Mouse (Mus musculus) ES-Bruce4 (cell line): ENCODE measurements around the gene Dhcr24.
A peak's percentile ranks its signal among the peaks of the same experiment; 100 is the strongest.

Experiments used
- CTCF ChIP-seq: IDR thresholded peaks from one replicate; pipeline ENCODE4 v1.8.1; 2011; ENCODE audit warnings: low read depth, low read length
- EP300 ChIP-seq: IDR thresholded peaks from 2 replicates; pipeline ENCODE4 v1.6.1; 2011; ENCODE audit warnings: low read depth, low read length; ENCODE audit not compliant: insufficient read depth

DNA sequence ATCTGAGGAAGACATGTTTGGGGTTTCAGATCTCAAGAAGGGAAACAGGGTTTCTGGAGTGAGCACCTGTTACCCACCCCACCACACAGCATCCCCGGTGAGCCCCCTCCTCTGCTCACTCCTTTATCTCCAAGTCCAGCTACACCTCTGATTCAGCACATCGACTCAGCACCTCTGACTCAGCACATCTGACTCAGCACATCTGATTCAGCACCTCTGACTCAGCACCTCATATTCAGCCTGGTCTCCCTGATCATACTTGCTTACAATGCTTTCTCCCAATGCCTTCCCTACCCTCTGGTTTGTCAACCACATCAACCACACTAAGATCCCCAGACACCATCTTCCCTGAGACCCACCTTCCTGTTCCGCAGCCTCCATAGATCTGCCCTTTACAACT lies 52.7 kb downstream of the Dhcr24 start:
- TF ChIP-seq CTCF = no peak
- TF ChIP-seq EP300 = 0 out of 2 replicates have a peak, but pooled peaks have one; percentile 33
